Mouse (Mus musculus) forebrain, postnatal 0 days (tissue): ENCODE measurements around the gene Ak4. TPM values are rescaled to one million over a fixed set of nuclear protein-coding genes. Genes with fewer than 3 reads are reported as not detected.
"Not testable (repeated sequence)": the region's sequence is repeated elsewhere in the genome, so short reads cannot be mapped to it uniquely, and the experiment has no call there.

Experiments
- ATAC-seq: fragments of 200-750 bp; cut with Nextera tagmentation; 2 replicates; pipeline ENCODE4 v1.8.0; 2017; ENCODE audit warnings: mild to moderate bottlenecking, moderate library complexity
- DNase-seq: peaks from one replicate; pipeline ENCODE4 v3.0.0-alpha.2; 2015
- H3K27ac ChIP-seq: fragments of 300-500 bp; sonication (generic); 2 replicates; pipeline ENCODE4 v1.5.1; 2014; ENCODE audit warnings: low read depth, mild to moderate bottlenecking, antibody characterized with exemption, low read length, moderate library complexity, mixed read lengths
- H3K27me3 ChIP-seq: fragments of 300-500 bp; sonication (generic); 2 replicates; pipeline ENCODE4 v1.6.1; 2014; ENCODE audit warnings: mild to moderate bottlenecking, low read length, mixed read lengths; ENCODE audit not compliant: insufficient read depth
- H3K36me3 ChIP-seq: fragments of 300-500 bp; sonication (generic); 2 replicates; pipeline ENCODE4 v1.6.1; 2014; ENCODE audit warnings: mild to moderate bottlenecking, moderate library complexity; ENCODE audit not compliant: insufficient read depth
- H3K4me1 ChIP-seq: fragments of 300-500 bp; sonication (generic); 2 replicates; pipeline ENCODE4 v1.6.1; 2014; ENCODE audit warnings: antibody characterized with exemption; ENCODE audit not compliant: insufficient read depth
- H3K4me2 ChIP-seq: fragments of 300-500 bp; sonication (generic); 2 replicates; pipeline ENCODE4 v1.6.1; 2014; ENCODE audit warnings: low read depth, mild to moderate bottlenecking, moderate library complexity
- H3K4me3 ChIP-seq: fragments of 300-500 bp; sonication (generic); 2 replicates; pipeline ENCODE4 v1.5.1; 2014; ENCODE audit warnings: low read depth, low read length, mixed read lengths
- H3K9ac ChIP-seq: fragments of 300-500 bp; sonication (generic); 2 replicates; pipeline ENCODE4 v1.6.1; 2014; ENCODE audit warnings: mild to moderate bottlenecking
- H3K9me3 ChIP-seq: fragments of 300-500 bp; sonication (generic); 2 replicates; pipeline ENCODE4 v1.6.1; 2016; ENCODE audit warnings: low read length
- CTCF ChIP-seq: sonication (generic); IDR thresholded peaks from 2 replicates; pipeline ENCODE4 v1.5.1; 2016; ENCODE audit warnings: antibody characterized with exemption, control low read depth, low read depth
- WGBS: fragments of 180-500 bp; shearing (Covaris S2); extraction: QIAGEN DNeasy Blood & Tissue Kit; methylation state at CpG from one replicate; pipeline ENCODE4 v1.1.7; 2014; 5-methylcytosine and 5-hydroxymethylcytosine counted together
- polyA plus RNA-seq: library from polyadenylated mRNA; unstranded; fragments of >200 nt; fragmentation: Nextera tagmentation; extraction: Ambion mirVana; gene quantifications from 2 replicates; pipeline ENCODE4 v1.2.1, GENCODE M21; 2015
- total RNA-seq: library from RNA; depleted of rRNA; stranded (reverse); fragments of >200 nt; gene quantifications from 2 replicates; pipeline ENCODE4 v1.2.3, GENCODE M21; 2014

Gene Ak4
- total and polyA plus RNA-seq, 2 experiments from 2014 or later = 6.0 to 10.2 TPM

DNA sequence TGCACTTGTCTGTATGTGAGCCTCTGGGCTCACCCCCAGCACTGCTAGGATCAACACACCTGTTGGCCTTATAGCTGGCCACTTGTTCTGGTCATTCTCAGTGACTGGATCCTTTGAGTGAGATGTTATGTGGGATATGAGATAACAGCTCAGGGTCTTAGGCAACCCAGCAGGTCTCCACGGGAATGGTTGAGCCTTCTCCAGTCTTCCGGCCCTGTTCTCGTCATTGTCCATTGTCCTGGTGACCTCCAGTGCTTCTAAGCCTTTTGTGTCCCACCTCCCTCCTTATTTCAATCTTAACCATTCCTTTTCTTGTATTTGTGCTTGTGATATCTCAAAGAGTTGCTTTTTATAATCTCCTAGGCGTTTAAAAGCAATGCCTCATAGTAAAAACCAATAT is 26.6 kb downstream of the Ak4 start:
- TF ChIP-seq CTCF = no peak
- no peak overlapping the region for H3K9ac ChIP-seq
- 86% methylated on average over 4 of the region's 4 CpGs for WGBS
- H3K4me1 ChIP-seq = peaks cover 4% of the 10 kb centered on the region; the same call in 1 of the 2 replicates
- no peaks in the 10 kb centered on the region for H3K36me3 ChIP-seq
- H3K4me3 ChIP-seq = no peak overlapping the region
- no peak for DNase-seq
- no peaks in the 10 kb centered on the region for H3K27me3 ChIP-seq
- no peak overlapping the region for H3K4me2 ChIP-seq
- H3K27ac ChIP-seq = no peak overlapping the region
- ATAC-seq = no peak
- no peaks in the 10 kb centered on the region for H3K9me3 ChIP-seq

DNA sequence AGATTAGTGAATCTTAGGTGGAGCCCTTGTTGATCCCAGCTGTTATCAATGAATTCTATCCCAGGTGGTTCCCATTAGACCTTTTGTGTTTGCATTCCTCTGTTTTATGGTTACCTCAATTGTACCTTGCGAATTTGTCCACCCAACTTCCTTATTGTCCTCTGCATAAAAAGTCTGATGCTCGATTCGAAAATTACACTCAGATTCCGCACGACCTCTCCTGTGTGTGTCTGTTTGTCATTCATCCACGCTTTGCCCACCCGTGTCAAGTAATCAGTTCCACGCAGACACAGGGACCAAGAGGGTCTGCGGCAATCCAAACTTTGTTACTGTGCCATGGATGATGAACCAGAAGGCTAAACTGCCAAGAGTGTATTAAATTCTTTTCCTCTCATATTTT is 27.5 kb downstream of the Ak4 start:
- H3K9me3 ChIP-seq, H3K4me3 ChIP-seq, DNase-seq, ATAC-seq, H3K4me2 ChIP-seq, H3K27me3 ChIP-seq, H3K9ac ChIP-seq, H3K4me1 ChIP-seq, H3K36me3 ChIP-seq, H3K27ac ChIP-seq: not testable (repeated sequence)
- 95% methylated on average over 9 of the region's 9 CpGs for WGBS

DNA sequence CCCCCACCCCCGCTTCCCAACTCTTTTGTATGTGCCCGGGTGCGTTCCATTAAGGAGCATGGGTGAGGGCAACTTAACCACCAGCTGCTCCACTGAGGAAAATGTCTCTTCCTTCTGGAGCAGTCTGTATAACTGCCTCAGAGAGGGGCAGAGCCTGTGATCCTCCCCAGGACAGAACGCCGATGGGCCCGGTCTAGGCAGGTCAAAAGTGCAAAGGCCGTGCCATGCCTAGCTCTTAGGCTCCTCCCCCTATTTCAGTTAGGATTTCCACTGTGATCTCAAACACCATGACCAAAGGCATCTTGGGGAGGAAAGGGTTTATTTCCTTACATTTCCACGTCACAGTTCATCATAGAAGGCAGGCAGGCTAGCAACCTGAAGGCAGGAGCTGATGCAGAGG is 29.6 kb downstream of the Ak4 start:
- H3K4me2 ChIP-seq = no peak overlapping the region
- no peak for TF ChIP-seq CTCF
- DNase-seq (no peak), ATAC-seq (no peak)
- WGBS = 94% methylated on average over 8 of the region's 8 CpGs
- peaks cover 5% of the 10 kb centered on the region; the same call in 1 of the 2 replicates for H3K4me1 ChIP-seq
- H3K9me3 ChIP-seq = no peaks in the 10 kb centered on the region
- H3K4me3 ChIP-seq = no peak overlapping the region
- H3K27ac ChIP-seq = no peak overlapping the region
- H3K36me3 ChIP-seq = no peaks in the 10 kb centered on the region
- no peak overlapping the region for H3K9ac ChIP-seq
- H3K27me3 ChIP-seq = no peaks in the 10 kb centered on the region

DNA sequence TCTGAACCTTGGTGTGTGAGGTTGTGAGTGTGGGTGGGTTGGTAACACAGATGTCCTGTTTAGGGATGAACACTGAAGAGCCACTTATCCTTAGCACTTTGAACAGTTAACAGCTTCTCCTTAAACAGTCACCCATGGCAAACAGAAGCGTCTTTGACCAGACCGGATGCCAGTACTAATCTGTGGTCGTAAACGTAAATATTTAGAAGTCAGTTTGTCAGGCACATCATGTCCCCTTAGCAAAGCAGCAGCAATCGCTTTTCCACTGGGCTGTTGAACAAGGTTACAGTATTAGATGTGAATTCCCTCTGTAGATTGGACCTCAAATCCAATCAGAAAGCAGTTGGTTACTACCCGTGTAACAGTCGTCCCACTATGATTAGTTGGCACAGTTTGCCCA is 30.3 kb downstream of the Ak4 start:
- Histone ChIP-seq H3K27me3 (no peaks in the 10 kb centered on the region), H3K27ac (no peak overlapping the region)
- WGBS = 90% methylated on average over 7 of the region's 7 CpGs

DNA sequence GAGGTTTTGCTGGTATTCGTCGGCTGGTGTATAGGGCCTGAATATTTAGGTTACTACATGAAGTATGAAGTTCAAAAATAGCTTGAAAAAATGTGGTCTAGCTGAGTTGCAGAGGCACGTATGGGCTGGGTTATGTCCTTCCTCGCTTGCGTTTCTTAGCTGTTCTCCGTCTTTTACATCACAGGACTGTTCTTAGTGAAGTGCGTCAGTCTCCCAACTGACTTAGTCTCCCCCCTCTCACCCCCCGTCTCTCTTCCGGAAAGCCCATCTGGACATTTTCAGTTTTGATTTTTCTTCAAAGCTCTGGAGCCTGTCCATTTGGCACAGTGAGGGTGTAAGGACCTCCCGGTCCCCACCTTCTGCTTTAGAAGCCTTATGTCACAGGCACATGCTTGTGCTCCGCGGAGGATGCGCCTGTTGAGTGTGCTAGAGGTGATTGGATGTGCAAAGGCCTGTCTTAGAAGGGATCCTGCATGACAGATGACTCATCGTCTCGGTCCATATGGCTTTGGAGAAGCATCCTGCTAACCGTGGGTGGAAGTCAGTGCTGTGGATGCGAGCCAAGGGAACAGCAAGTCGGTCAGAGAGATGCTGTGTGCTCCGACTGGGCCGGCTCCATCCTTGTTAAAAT is 31.2 kb downstream of the Ak4 start:
- Histone ChIP-seq H3K4me2 (no peak overlapping the region), H3K27me3 (no peaks in the 10 kb centered on the region), H3K4me3 (no peak overlapping the region), H3K27ac (peak overlapping the region; percentile 40; the same call in 1 of the 2 replicates), H3K36me3 (no peaks in the 10 kb centered on the region), H3K9ac (no peak overlapping the region), H3K9me3 (no peaks in the 10 kb centered on the region), H3K4me1 (peaks cover 5% of the 10 kb centered on the region; the same call in 1 of the 2 replicates)
- TF ChIP-seq CTCF = no peak
- DNase-seq (peak; percentile 84), ATAC-seq (peak; percentile 97)
- WGBS = 57% methylated on average over 20 of the region's 20 CpGs

More for the DNA sequence above, 30.3 kb downstream of the Ak4 start:
- Histone ChIP-seq H3K4me3 (no peak overlapping the region), H3K9ac (no peak overlapping the region), H3K4me2 (no peak overlapping the region), H3K36me3 (no peaks in the 10 kb centered on the region), H3K9me3 (no peaks in the 10 kb centered on the region), H3K4me1 (peaks cover 5% of the 10 kb centered on the region; the same call in 1 of the 2 replicates)
- ATAC-seq (no peak), DNase-seq (no peak)
- TF ChIP-seq CTCF = no peak

DNA sequence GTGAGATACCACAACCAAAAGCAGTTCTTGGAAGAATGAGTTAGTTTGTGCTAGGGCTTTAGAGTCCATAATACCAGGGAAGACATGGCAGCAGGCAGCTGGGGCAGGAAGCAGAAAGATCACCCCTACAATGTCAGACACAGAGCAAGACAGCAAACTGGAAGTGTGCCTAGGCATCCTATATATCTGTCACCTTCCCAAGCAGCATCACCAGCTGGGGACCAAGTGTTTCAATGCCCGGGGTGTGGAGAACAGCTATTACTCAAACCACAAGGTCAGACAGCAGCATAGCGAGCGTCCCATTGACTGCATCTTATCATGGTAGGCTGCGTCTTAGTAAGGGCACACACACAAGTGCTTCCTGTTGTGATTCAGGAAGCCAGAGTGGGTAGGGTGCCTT is 32.0 kb downstream of the Ak4 start:
- no peak overlapping the region for H3K4me2 ChIP-seq
- no peak for TF ChIP-seq CTCF
- peaks cover 5% of the 10 kb centered on the region; the same call in 1 of the 2 replicates for H3K4me1 ChIP-seq
- whole genome bisulfite sequencing = 92% methylated on average over 4 of the region's 4 CpGs
- H3K27me3 ChIP-seq = no peaks in the 10 kb centered on the region
- ATAC-seq = no peak
- H3K27ac ChIP-seq = no peak overlapping the region
- no peaks in the 10 kb centered on the region for H3K36me3 ChIP-seq
- no peak overlapping the region for H3K9ac ChIP-seq
- no peaks in the 10 kb centered on the region for H3K9me3 ChIP-seq
- no peak for DNase-seq
- H3K4me3 ChIP-seq = no peak overlapping the region

DNA sequence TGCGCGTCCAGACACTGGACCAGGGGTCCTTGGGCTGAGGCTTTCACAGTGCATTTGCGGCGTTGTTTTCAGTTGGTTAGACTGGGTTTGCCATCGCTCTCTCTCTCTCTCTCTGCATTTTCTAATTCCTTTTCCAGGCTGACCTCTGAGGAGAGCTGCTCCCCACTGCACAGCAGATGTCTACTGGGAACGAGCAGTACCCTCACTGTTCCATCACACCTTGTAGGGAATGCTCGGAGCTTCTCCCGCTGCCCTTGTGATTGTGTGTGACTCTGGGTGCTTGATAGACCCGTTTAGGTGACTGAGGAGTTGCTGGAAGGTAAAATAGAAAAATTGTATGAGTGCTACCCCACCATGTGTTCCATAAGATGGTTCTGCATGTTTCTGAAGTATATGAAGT is 33.8 kb downstream of the Ak4 start:
- H3K4me1 ChIP-seq = peaks cover 5% of the 10 kb centered on the region; the same call in 1 of the 2 replicates
- WGBS = 89% methylated on average over 9 of the region's 9 CpGs

More for the DNA sequence above, 33.8 kb downstream of the Ak4 start:
- TF ChIP-seq CTCF = no peak
- H3K4me2 ChIP-seq = no peak overlapping the region
- no peak overlapping the region for H3K4me3 ChIP-seq
- H3K27ac ChIP-seq = no peak overlapping the region
- ATAC-seq = no peak
- H3K27me3 ChIP-seq = no peaks in the 10 kb centered on the region
- no peak overlapping the region for H3K9ac ChIP-seq
- H3K9me3 ChIP-seq = no peaks in the 10 kb centered on the region
- DNase-seq = no peak
- no peaks in the 10 kb centered on the region for H3K36me3 ChIP-seq
